Mouse (Mus musculus): ENCODE results near the gene Foxn4. TPM values are rescaled to one million over a fixed set of nuclear protein-coding genes. Genes with fewer than 3 reads are reported as not detected.

Gene Foxn4
- polyA plus RNA-seq, 1 experiment from 2014 or later = 0.62 TPM

- Histone ChIP-seq H3K4me3 (no peak overlapping the region), H3K36me3 (no peaks in the 10 kb centered on the region), H3K9me3 (no peaks in the 10 kb centered on the region), H3K27ac (no peak overlapping the region), H3K9ac (no peak overlapping the region), H3K27me3 (replicated peaks) (no peaks in the 10 kb centered on the region), H3K4me1 (no peaks in the 10 kb centered on the region), H3K4me2 (replicated peaks) (no peak overlapping the region)
- 76% methylated on average over 10 of the region's 10 CpGs for WGBS
- ATAC-seq (ENCODE audit: low FRiP score, low read depth) = no peak
These were observed 60.4 kb downstream of the Foxn4 start for GRCm38 (mm10) chr5:114213183-114213582.

GRCm38 (mm10) chr5:114206158-114206557 lies 67.4 kb downstream of the Foxn4 start:
- Histone ChIP-seq H3K9me3 (no peaks in the 10 kb centered on the region), H3K27me3 (replicated peaks) (no peaks in the 10 kb centered on the region), H3K4me3 (no peak overlapping the region), H3K4me1 (no peaks in the 10 kb centered on the region), H3K4me2 (replicated peaks) (no peak overlapping the region), H3K36me3 (no peaks in the 10 kb centered on the region), H3K9ac (no peak overlapping the region), H3K27ac (no peak overlapping the region)
- 86% methylated on average over 2 of the region's 2 CpGs for WGBS
- no peak for ATAC-seq (ENCODE audit: low FRiP score, low read depth)

Other genes starting within 250 kb of the Foxn4 start
- gene Usp30, start 208.3 kb downstream of the Foxn4 start, polyA plus RNA-seq (2016; fragmentation: Nextera tagmentation; extraction: Ambion mirVana) = 15.5 and 18.4 TPM in 2 replicates
- gene Svop, start 182.2 kb downstream of the Foxn4 start, polyA plus RNA-seq (2016; fragmentation: Nextera tagmentation; extraction: Ambion mirVana) = 59.8 and 63.9 TPM in 2 replicates
- 10.7 and 10.9 TPM in 2 replicates for gene Alkbh2, start 145.6 kb downstream of the Foxn4 start, polyA plus RNA-seq (2016; fragmentation: Nextera tagmentation; extraction: Ambion mirVana)
- gene Ung, start 143.4 kb downstream of the Foxn4 start, polyA plus RNA-seq (2016; fragmentation: Nextera tagmentation; extraction: Ambion mirVana) = 25.2 and 25.8 TPM in 2 replicates
- 0.80 and 1.8 TPM in 2 replicates for gene Acacb, start 127.3 kb downstream of the Foxn4 start, polyA plus RNA-seq (2016; fragmentation: Nextera tagmentation; extraction: Ambion mirVana)
- 0.75 and 0.91 TPM in 2 replicates for gene Myo1h, start 15.4 kb upstream of the Foxn4 start, polyA plus RNA-seq (2016; fragmentation: Nextera tagmentation; extraction: Ambion mirVana)
- gene Kctd10, start 106.7 kb upstream of the Foxn4 start, polyA plus RNA-seq (2016; fragmentation: Nextera tagmentation; extraction: Ambion mirVana) = 93.2 and 99.8 TPM in 2 replicates
- 53.8 and 55.0 TPM in 2 replicates for gene Ube3b, start 106.8 kb upstream of the Foxn4 start, polyA plus RNA-seq (2016; fragmentation: Nextera tagmentation; extraction: Ambion mirVana)
- 27.1 and 27.3 TPM in 2 replicates for gene Mmab, start 170.3 kb upstream of the Foxn4 start, polyA plus RNA-seq (2016; fragmentation: Nextera tagmentation; extraction: Ambion mirVana)
- 58.2 and 58.4 TPM in 2 replicates for gene Mvk, start 170.5 kb upstream of the Foxn4 start, polyA plus RNA-seq (2016; fragmentation: Nextera tagmentation; extraction: Ambion mirVana)